Mouse (Mus musculus): ENCODE measurements at regions not wholly inside any gene's neighbourhood (a gene's known extent, or its start where the extent isn't known, plus 50 kb on each side); places are given as distances from the start of the nearest gene placed in this dataset.

- DNase-seq, result no peak
Measured at GRCm38 (mm10) chr19:33053199-33053867, 296.0 kb downstream of the Pten start.

GRCm38 (mm10) chr19:33056372-33056791 is 299.1 kb downstream of the Pten start:
- no peak for DNase-seq

DNA sequence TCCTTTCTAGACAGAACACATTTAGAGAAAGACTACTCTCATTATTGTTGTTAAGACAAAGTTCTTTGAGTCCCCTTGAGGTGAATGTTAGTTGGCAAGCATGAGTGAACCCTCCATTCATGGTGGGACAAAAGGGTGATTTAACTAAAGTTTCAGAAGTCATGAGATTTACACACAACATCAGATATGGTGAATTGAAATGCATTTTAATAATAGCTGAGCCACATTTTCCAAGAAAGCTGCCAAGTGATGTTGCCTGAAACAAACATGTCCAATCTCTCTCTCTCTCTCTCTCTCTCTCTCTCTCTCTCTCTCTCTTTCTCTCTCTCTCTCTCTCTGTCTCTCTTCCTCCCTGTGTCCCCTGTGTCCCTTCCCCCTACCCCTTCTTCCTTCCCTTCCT is 303.7 kb downstream of the Pten start:
- DNase-seq, result no peak

DNA sequence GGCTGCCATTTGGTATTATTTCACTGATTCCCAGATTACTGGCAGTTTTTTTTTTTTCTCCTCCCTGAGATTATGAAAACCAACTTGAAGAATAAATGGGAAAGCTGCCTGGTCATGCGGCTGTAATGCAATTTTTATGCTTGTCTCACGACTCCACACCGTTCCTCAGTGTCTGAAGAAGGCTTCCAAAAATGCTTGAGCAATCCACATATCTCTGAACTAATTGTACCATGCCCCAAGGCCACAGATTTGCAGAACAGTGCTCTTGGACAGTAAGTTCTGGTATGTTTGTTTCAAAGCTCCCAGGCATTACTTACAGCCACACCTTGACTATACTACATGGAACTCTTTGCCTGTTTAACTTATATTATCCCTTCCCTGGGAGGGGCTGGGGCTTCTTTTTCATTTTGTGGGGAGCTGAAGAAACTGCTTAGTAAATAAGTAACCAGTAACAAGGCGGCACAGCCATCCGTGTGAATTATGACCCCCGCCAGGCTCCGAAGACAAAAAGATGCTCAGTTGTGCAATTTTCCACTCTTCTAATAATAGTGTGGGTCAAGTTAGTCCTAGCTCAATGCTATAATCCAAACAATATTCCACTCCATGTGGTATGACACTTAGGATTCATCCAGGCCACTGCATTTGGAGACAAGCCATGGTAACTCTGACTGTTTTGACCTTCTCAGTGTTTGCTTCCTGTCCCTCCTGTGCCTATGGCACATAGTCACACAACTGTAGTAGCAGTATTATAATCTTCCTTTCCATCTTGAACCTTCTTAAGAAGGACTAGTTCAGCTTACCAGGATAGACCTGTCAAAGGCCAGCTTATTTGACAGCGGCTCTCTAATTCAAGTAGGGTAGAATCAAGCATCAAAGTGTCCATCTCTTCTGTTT is 305.1 kb downstream of the Pten start:
- DNase-seq, result no peak

DNA sequence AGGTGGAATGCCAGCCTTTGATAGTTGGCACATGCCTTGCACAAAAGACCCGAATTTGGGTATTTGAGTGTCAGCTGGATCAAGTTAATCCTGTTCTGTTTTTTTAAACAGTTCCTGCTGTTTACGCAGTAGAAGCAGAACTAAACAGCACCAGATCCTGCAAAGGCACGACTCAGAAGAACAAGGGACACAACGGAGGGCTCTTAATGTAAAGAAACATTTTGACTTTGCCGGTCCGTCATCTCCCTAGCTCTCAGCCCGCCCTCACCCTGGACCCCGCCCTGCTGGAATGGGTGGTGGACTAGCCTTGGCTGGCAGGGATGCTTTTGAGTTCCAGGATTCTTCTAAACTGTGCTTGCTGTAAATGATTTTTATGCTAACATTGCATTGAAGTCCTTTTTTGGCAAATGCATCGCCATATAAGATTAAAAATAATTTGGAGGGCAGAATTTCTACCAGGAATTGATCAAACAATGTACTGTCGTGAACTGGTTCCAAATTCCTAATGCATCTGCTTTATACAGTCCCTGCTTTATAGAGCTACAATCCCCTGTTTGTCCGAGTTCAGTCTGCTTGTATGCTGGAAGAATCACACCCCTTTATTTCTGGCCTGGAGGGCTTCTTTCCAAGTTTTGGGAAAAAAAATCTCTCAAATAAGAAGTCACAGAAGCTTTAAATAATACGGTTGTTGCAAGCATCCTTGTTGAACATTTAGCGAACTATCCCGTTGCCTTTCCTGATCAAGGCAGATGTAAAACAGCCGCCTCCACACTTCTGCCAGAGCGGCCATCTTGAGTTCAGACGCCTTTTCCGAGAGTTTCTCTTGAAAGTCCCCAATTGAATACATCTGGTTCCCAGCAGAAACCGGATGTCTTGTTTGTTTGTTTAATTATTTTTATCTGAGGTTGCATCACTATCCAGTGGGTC is 308.2 kb downstream of the Pten start:
- DNase-seq, result no peak

DNA sequence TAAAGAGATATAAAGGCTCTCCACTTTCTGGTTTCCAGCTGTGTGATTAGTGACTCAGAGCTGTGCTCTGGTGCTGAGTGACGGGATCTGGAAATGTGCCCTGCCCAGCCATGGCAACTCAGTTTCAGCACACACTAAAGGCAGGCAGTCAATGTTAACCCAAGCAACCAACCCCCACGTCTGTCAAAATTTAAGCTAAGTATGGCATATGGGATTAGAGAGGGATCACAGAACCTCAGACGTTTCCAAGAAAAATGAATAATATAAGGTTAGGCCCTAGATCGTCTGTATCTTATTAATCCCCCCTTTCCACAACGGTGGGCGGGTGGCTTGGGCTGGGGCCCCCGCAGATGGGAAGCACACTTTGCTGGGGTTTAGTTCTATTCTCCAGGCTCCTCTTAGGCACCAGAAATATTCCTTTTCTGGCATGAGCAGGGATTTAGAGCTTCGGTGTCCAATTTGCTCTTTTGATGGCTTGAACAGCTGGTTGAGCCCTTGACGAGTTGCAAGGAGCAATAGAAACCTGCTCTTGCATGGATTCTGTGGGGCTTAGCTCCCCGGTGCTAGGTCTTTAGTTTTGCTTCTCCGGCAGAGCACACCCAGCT is 311.2 kb downstream of the Pten start:
- DNase-seq, result no peak

DNA sequence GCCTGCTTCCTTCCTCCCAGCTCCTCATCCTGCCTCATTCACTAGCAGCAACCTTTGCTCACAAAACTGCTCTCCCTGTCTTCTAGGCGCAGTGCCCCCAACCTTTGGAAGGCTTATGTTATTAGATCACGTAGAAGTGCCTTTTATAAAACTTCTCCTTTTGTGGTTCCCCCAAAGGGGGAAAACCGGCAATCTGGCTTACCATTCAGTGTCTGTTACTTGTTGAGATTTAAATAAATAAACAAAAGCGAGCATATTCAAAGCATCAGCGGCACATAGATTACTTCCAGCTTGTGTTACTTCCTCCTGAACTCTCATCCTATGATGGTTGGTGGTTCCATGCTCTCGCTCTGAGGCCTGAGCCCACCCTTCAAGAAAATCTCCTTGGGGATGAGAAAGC is 312.5 kb downstream of the Pten start:
- DNase-seq, result no peak

DNA sequence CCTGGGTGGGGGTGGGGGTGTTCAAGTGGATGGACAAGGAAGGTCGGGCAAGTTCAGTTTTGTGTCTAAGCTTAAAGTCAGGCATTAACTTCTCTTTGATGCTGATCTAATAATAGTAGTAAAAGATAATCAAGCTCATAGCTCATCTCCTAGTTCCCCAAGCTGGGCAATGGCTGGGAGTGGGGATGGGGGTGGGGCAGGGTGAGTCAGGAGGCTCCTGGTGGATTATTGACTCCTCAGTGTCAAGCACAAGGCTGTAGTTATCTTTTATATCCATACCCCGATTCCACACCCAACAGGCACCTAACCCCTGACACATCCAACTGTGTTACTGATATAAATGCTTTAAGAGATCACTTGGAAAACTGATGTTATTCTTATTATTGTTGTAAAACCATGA is 315.0 kb downstream of the Pten start:
- no peak for DNase-seq

GRCm38 (mm10) chr19:33074907-33075306 is 317.2 kb downstream of the Rnls start:
- DNase-seq, result no peak

DNA sequence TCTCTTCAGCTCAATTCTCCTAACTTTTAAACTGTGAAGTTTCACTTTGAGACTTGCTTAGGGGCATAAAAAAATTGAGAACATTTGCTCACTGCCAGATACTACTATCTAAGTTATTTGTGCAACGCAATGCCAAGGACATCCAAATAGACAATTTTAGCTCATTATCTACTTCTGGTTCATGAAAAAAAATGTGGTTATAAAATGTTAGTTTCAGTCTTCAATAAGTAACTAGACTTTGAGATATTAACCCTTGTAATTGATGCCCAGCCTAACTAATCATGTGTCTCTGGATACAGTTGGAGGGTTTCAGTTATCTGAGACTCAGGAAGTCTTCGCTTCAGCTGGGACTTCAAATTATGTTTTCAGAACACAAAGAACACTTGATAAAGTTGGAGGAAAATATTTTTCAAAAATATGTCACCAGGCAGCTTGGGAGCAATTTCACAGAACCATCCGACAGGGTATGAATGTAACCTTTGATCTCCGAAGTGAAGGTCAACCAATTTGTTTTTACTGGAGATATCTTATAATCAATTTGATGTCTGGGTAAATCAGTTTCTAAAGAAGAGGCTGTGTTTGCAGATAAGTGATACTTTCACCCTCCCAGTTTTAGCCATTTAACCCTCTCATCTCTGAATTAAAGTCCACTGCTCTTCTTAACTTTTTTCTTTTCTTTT is 313.3 kb downstream of the Rnls start:
- DNase-seq, result no peak

DNA sequence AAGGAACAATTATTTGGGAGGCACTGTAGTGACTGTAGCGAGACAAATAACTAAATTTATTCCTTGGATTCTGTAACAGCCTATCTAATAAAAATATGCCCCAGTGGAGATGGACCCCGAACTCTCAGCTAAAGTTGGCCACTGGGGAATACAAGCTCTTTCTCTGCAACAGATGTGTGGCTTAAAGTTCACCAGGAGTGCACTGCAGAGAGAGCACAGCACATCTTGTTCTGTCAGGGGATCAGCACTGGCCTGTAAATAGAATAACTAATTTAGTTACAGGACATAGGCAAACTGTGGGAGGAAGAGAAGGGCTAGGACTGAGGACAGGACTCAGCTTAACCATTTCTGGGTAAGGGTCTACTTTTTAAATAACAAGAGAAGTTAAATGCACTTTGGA is 312.1 kb downstream of the Rnls start:
- DNase-seq, result no peak

DNA sequence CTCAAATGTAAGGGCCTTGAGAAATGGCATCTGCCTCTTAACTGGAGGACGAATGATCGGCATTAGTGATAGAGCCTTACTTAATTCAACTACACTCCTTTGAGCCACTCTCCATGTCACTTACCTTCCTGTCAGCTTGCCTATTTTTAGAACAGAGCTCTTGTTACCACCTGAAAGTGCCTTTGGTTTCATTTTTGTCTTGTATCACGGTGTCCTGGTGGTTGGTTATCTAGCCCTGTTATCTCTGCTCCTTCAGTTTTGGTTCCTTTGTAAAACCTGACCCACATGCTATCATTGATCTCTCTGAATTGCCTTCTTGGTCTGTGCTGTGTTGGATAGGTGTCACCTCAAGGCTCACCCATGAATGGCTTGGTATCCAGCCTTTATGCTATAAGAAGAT is 310.6 kb downstream of the Rnls start:
- no peak for DNase-seq

DNA sequence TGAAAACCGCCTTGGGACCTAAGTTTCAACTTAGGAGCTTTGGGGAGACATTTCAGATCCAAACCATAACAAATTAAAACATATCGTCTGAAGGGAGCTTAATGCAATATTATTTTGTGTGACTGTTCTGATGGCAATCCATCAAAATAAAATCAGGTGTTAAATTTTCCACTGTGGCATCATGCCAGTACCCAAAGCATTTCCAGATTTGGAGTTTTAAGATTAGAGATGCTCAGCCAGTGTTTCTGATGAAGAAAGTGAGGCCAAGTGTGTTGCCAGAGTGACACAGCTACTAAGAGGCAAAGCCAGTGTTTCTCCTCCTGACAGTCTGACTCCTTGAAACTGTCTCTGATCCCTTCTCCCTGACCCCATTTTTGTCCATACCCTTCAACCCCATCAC is 308.7 kb downstream of the Rnls start:
- no peak for DNase-seq

GRCm38 (mm10) chr19:33084683-33085082 is 307.4 kb downstream of the Rnls start:
- no peak for DNase-seq
